Mouse (Mus musculus): ENCODE results near the gene Cop1. TPM values are rescaled to one million over a fixed set of nuclear protein-coding genes. Genes with fewer than 3 reads are reported as not detected.

Cop1 gene
- polyA plus RNA-seq, 1 experiment from 2014 or later = 148 TPM

- Histone ChIP-seq H3K27me3 (ENCODE audit: control insufficient read depth, insufficient read depth, low read length) (no peaks in the 10 kb centered on the region), H3K4me2 (ENCODE audit: low read depth) (no peak overlapping the region), H3K9ac (ENCODE audit: low read length) (no peak overlapping the region), H3K36me3 (ENCODE audit: control insufficient read depth, insufficient read depth, low read length) (no peaks in the 10 kb centered on the region), H3K27ac (ENCODE audit: low read depth, low read length) (no peak overlapping the region), H3K9me3 (ENCODE audit: control insufficient read depth, low read length) (no peaks in the 10 kb centered on the region), H3K4me3 (ENCODE audit: low read depth, low read length) (no peak overlapping the region), H3K4me1 (ENCODE audit: control insufficient read depth, insufficient read depth, low read length) (no peaks in the 10 kb centered on the region)
- ATAC-seq (ENCODE audit: insufficient read depth, low FRiP score, low TSS enrichment) (no peak), DNase-seq (ENCODE audit: low spot score) (no peak)
- WGBS = 74% methylated on average over 5 of the region's 5 CpGs
Measured at GRCm38 (mm10) chr1:159386458-159386857, 154.3 kb downstream of the Cop1 start.

GRCm38 (mm10) chr1:159388565-159389024, 156.5 kb downstream of the Cop1 start:
- Histone ChIP-seq H3K36me3 (ENCODE audit: control insufficient read depth, insufficient read depth, low read length) (no peaks in the 10 kb centered on the region), H3K4me1 (ENCODE audit: control insufficient read depth, insufficient read depth, low read length) (peaks cover 6% of the 10 kb centered on the region; the same call in 1 of the 2 replicates), H3K27ac (ENCODE audit: low read depth, low read length) (no peak overlapping the region), H3K4me3 (ENCODE audit: low read depth, low read length) (no peak overlapping the region), H3K27me3 (ENCODE audit: control insufficient read depth, insufficient read depth, low read length) (no peaks in the 10 kb centered on the region), H3K4me2 (ENCODE audit: low read depth) (no peak overlapping the region), H3K9ac (ENCODE audit: low read length) (no peak overlapping the region), H3K9me3 (ENCODE audit: control insufficient read depth, low read length) (no peaks in the 10 kb centered on the region)
- WGBS = 67% methylated on average over 13 of the region's 13 CpGs
- ATAC-seq (ENCODE audit: insufficient read depth, low FRiP score, low TSS enrichment) = peak; percentile 67
- peak; percentile 37 for DNase-seq (ENCODE audit: low spot score)

DNA sequence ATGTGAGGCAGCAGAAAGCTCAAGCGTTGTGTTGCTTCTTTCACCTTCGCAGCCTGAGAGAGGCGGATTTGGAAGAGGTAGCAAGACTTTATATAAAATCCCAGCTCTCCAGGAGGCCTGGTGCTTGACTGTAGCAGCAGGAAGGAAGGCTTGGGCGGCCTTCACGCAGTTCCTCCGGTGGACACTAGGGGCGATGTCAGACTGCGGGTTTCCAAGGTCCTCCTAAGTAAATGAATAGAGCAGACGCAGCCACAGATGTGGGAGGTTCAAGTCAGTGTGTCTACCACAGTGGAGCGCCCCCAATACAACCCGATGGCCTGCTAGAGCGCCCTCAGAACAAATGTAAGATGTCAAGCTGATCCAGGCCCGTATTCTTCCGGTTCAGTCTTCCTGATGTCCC, 157.9 kb downstream of the Cop1 start:
- Histone ChIP-seq H3K27me3 (ENCODE audit: control insufficient read depth, insufficient read depth, low read length) (no peaks in the 10 kb centered on the region), H3K27ac (ENCODE audit: low read depth, low read length) (no peak overlapping the region), H3K9me3 (ENCODE audit: control insufficient read depth, low read length) (no peaks in the 10 kb centered on the region), H3K4me1 (ENCODE audit: control insufficient read depth, insufficient read depth, low read length) (peaks cover 6% of the 10 kb centered on the region; the same call in 1 of the 2 replicates), H3K36me3 (ENCODE audit: control insufficient read depth, insufficient read depth, low read length) (no peaks in the 10 kb centered on the region), H3K4me2 (ENCODE audit: low read depth) (no peak overlapping the region), H3K9ac (ENCODE audit: low read length) (no peak overlapping the region), H3K4me3 (ENCODE audit: low read depth, low read length) (no peak overlapping the region)
- ATAC-seq (ENCODE audit: insufficient read depth, low FRiP score, low TSS enrichment) (peak; percentile 35; the same call in 1 of the 2 replicates), DNase-seq (ENCODE audit: low spot score) (peak; percentile 78)
- 22% methylated on average over 14 of the region's 14 CpGs for WGBS

GRCm38 (mm10) chr1:159392667-159393066, 160.5 kb downstream of the Cop1 start:
- no peak overlapping the region for H3K27ac ChIP-seq (ENCODE audit: low read depth, low read length)
- 49% methylated on average over 8 of the region's 8 CpGs for WGBS
- H3K27me3 ChIP-seq (ENCODE audit: control insufficient read depth, insufficient read depth, low read length) = no peaks in the 10 kb centered on the region
- H3K9ac ChIP-seq (ENCODE audit: low read length) = no peak overlapping the region
- H3K4me3 ChIP-seq (ENCODE audit: low read depth, low read length) = no peak overlapping the region
- H3K4me2 ChIP-seq (ENCODE audit: low read depth) = no peak overlapping the region
- H3K36me3 ChIP-seq (ENCODE audit: control insufficient read depth, insufficient read depth, low read length) = no peaks in the 10 kb centered on the region
- H3K9me3 ChIP-seq (ENCODE audit: control insufficient read depth, low read length) = no peaks in the 10 kb centered on the region
- peaks cover 6% of the 10 kb centered on the region; the same call in 1 of the 2 replicates for H3K4me1 ChIP-seq (ENCODE audit: control insufficient read depth, insufficient read depth, low read length)
- ATAC-seq (ENCODE audit: insufficient read depth, low FRiP score, low TSS enrichment) (no peak), DNase-seq (ENCODE audit: low spot score) (no peak)

- ATAC-seq (ENCODE audit: insufficient read depth, low FRiP score, low TSS enrichment) = no peak
- H3K4me1 ChIP-seq (ENCODE audit: control insufficient read depth, insufficient read depth, low read length) = peaks cover 6% of the 10 kb centered on the region; the same call in 1 of the 2 replicates
- no peak overlapping the region for H3K4me3 ChIP-seq (ENCODE audit: low read depth, low read length)
- H3K9me3 ChIP-seq (ENCODE audit: control insufficient read depth, low read length) = no peaks in the 10 kb centered on the region
- no peaks in the 10 kb centered on the region for H3K27me3 ChIP-seq (ENCODE audit: control insufficient read depth, insufficient read depth, low read length)
- H3K36me3 ChIP-seq (ENCODE audit: control insufficient read depth, insufficient read depth, low read length) = no peaks in the 10 kb centered on the region
- WGBS = 18% methylated on average over 6 of the region's 6 CpGs
- H3K4me2 ChIP-seq (ENCODE audit: low read depth) = no peak overlapping the region
- peak; percentile 36 for DNase-seq (ENCODE audit: low spot score)
- no peak overlapping the region; the same call in 1 of the 2 replicates for H3K9ac ChIP-seq (ENCODE audit: low read length)
- 0 out of 2 replicates have a peak overlapping the region, but pooled peaks have one; percentile 10 for H3K27ac ChIP-seq (ENCODE audit: low read depth, low read length)
Measured at GRCm38 (mm10) chr1:159393070-159393699, 161.1 kb downstream of the Cop1 start.

- 50% methylated on average over 1 of the region's 1 CpGs for WGBS
- Histone ChIP-seq H3K4me3 (ENCODE audit: low read depth, low read length) (no peak overlapping the region), H3K9me3 (ENCODE audit: control insufficient read depth, low read length) (no peaks in the 10 kb centered on the region), H3K36me3 (ENCODE audit: control insufficient read depth, insufficient read depth, low read length) (no peaks in the 10 kb centered on the region), H3K9ac (ENCODE audit: low read length) (no peak overlapping the region), H3K27ac (ENCODE audit: low read depth, low read length) (no peak overlapping the region), H3K4me2 (ENCODE audit: low read depth) (no peak overlapping the region), H3K4me1 (ENCODE audit: control insufficient read depth, insufficient read depth, low read length) (peaks cover 6% of the 10 kb centered on the region; the same call in 1 of the 2 replicates), H3K27me3 (ENCODE audit: control insufficient read depth, insufficient read depth, low read length) (no peaks in the 10 kb centered on the region)
- DNase-seq (ENCODE audit: low spot score) = no peak
- ATAC-seq (ENCODE audit: insufficient read depth, low FRiP score, low TSS enrichment) = no peak
Measured at GRCm38 (mm10) chr1:159393931-159394330, 161.8 kb downstream of the Cop1 start.

- H3K4me2 ChIP-seq (ENCODE audit: low read depth) = no peak overlapping the region
- H3K27ac ChIP-seq (ENCODE audit: low read depth, low read length) = no peak overlapping the region
- H3K27me3 ChIP-seq (ENCODE audit: control insufficient read depth, insufficient read depth, low read length) = no peaks in the 10 kb centered on the region
- H3K9ac ChIP-seq (ENCODE audit: low read length) = no peak overlapping the region
- DNase-seq (ENCODE audit: low spot score) (peak; percentile 49), ATAC-seq (ENCODE audit: insufficient read depth, low FRiP score, low TSS enrichment) (no peak)
- H3K4me3 ChIP-seq (ENCODE audit: low read depth, low read length) = no peak overlapping the region
- H3K9me3 ChIP-seq (ENCODE audit: control insufficient read depth, low read length) = no peaks in the 10 kb centered on the region
- H3K36me3 ChIP-seq (ENCODE audit: control insufficient read depth, insufficient read depth, low read length) = no peaks in the 10 kb centered on the region
- 8% methylated on average over 9 of the region's 9 CpGs for WGBS
- H3K4me1 ChIP-seq (ENCODE audit: control insufficient read depth, insufficient read depth, low read length) = peaks cover 6% of the 10 kb centered on the region; the same call in 1 of the 2 replicates
Measured at GRCm38 (mm10) chr1:159396515-159396914, 164.4 kb downstream of the Cop1 start.
